Mouse (Mus musculus): ENCODE results near the gene Mapk1ip1.

Mapk1ip1 gene

DNA sequence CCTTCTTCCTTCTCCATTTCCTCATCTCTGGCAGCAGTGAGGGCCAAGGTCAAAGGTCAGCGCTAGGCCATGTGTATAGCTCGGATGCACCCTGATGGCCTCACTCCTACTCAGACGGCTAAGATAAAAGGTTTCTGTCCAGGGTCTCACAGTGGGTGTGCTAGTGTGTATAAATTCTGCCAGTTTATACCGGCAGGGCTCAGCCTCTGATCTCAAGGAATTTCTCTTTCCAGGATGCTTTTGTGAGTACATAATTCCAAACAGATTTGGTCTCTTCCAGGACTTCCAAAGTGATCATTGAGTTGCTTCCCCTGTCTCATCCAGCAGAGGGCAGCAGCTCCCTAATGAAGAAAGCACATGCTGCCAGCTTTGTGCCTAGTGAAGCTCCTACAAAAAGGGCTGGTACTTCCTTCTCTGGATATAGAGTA, 5.5 kb downstream of the Mapk1ip1 start:
- in situ Hi-C loops (cut with MboI): loop anchor here (5.0 kb wide), 1 partner anchor 82 kb away; no protein-coding TSS in a partner anchor

DNA sequence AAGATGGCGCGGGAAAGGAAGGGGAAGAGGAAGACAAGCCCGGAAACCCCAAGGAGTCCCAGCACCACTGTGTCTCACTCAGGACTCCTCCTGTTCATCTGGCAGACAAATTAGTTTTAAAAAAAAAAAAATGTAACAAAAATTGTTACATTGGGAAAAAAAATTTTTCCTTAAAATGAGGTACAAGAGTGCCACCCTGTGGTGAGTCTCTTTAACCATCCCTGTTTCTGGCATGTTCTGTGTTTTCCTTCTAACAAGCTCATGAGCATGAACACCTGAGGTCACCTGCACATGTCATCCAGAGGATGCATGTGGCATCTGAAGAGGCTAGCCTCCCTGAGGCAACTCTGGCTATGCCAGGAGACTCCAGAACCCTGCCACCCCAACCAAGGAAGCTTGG, 11.0 kb downstream of the Mapk1ip1 start:
- in situ Hi-C loops (cut with MboI): no loop called here

DNA sequence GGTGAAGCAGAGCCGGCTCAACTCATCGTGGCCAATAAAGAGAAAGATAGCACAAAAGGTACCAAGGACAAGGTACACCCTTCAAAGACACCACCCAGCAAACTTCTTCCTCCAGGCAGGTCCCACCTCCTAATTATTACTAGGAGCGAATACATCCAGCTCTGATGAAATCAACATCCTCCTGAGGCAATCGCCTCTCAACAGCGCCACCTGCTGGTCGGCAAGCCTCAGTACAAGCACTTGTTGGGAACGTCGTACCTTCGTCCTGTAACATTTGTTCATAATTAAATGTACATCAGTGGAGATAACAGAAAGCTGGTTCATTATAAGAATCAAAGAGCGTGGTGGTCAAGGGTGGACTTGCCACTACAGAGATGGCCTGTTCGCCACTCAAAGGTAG, 18.3 kb downstream of the Mapk1ip1 start:
- in situ Hi-C loops (cut with MboI): loop anchor here (10.0 kb wide), 1 partner anchor 1353 kb away; no protein-coding TSS in a partner anchor

DNA sequence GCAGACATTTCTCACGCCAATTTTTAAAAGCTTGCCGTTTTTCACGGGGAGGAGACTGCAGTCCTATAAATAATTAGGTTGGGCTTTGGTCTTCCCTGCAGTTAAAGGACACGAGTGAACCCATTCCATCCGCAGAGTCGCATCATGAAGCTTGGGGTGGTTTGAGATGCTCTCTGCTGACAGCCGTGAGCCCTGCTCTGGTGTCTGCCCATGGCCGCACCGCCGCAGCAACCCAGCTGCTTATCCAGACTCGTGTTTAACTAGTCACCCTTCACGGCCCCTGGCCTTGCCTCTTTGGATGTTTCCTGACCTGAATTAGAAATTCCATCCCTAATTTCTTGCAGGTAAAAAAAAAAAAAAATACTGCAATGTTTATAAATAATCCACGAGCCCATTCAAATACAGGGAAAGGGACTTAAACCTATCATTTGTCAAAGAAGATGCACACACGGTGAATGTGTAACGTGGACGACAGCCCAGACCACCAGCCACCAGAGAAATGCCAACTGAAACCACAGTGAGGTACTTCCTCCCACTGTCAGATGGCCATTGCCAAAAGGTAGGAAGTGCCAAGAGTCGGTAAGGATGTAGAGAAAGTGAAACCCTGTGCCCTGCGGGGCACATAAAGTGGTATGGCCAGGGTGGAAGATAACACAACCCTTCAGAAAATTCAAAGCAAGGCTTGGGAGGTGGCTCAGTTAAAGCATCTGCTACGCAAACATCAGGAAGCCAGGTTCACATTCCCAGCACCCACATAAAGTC, 20.9 kb downstream of the Mapk1ip1 start:
- in situ Hi-C loops (cut with MboI): loop anchor here (10.0 kb wide), 1 partner anchor 1350 kb away; no protein-coding TSS in a partner anchor

DNA sequence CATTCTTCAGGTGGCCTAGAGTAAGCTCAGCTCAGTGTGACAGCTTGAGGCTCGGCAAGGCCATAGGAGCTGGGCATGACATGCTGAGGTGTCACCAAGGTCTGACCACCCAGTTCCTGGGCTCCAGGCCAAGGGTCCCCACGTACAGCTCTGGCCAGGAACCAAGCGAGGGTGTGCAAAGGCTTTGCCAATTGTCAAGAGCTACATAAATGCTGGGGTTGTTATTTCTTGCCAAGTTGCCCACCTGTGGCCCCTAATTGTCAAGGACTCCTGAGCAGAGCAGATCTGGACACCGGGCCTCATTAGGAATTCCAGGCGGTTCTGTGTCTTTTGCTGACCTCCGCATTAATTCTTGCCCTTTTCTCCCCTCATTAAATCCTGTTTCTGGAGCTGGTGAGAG, 21.6 kb downstream of the Mapk1ip1 start:
- in situ Hi-C loops (cut with MboI): loop anchor here (10.0 kb wide), 1 partner anchor 1350 kb away; no protein-coding TSS in a partner anchor

DNA sequence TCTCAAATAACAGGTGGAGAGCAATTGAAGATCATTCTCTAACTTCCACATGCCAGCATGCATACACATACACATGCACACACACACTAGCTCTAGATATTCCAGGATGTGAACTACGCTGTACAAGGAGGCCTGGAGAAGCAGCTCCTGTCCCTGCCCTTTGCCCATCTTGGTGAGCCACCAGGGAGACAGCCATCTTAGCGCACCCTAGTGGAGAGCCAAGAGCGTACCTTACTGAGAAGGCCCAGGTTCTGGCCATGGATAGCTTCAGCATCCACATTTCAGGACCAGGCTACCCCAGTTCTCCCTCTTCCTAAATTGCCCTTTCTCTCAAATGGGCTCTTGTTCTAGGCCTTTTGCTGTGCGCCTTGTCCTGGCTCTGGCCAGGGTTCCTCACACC, 27.8 kb downstream of the Mapk1ip1 start:
- in situ Hi-C loops (cut with MboI): no loop called here

DNA sequence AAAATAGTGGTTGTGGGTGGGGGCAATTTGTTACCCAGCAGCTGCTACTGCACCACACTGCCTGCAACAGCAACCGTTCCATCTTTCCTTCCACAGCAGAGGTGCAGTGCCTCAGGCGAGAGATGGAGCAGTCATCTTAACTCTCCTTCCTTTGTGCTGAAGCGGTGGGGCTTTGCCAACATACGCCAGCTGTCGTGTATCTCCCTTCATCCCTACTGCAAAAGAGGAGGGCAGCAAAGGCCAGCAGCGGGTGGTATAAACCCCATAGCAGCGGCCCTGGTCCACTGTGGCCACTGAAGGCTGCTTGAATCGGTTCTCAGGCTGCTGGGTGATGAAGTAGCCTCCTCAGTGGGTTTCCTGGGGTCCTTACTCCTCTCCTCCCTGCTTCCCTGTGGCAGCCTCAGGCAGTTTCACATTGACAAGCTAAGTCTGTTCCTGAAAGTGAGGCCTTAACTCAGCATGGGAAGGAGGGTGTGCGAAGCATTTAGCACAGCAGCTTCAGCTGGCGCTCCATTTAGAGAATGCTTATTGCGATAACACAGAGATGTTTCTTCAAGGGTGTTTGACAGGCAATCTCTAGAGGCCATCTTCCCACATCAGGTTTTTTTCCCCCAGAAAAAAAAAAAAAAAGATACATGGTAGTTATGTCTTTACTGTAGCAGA, 32.7 kb downstream of the Mapk1ip1 start:
- in situ Hi-C loops (cut with MboI): no loop called here

DNA sequence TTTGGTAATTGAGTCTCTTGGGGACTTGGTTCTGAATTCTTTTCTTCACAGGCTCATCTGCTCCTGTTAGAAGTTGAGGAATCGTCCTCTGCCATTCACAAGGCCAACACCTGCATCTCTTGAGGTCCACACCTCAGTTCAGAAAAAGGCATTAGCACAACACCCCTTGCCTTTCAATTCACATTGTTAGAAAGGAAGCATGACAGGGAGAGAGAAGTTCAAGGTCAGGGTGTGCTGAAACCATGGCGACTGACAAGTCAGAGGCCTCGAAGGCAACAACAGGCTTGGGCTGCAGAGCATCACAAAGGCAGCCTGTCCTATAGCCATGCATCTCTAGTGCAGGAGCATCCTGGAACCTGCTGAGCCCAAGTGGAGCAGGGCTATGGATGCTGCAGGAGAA, 38.9 kb downstream of the Mapk1ip1 start:
- in situ Hi-C loops (cut with MboI): no loop called here

DNA sequence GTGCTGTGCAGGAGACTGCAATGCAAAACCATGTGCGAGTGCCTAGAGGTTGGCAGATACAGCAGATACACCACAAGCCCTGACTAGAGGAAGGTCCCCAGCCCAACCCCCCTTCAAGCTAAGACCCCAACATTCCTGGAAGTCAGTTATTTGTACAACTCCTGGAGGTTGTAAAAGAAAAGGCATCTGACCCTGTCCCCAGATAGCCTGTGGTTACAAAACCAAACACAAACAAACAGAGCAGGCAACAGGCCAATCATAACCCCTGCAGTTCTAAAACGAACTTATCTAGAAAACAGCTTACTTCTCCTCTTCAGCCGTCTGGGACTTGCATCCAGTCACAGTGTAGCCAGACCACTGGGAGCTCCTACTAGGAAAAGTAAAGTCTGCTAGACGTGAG, 42.7 kb downstream of the Mapk1ip1 start:
- in situ Hi-C loops (cut with MboI): no loop called here

DNA sequence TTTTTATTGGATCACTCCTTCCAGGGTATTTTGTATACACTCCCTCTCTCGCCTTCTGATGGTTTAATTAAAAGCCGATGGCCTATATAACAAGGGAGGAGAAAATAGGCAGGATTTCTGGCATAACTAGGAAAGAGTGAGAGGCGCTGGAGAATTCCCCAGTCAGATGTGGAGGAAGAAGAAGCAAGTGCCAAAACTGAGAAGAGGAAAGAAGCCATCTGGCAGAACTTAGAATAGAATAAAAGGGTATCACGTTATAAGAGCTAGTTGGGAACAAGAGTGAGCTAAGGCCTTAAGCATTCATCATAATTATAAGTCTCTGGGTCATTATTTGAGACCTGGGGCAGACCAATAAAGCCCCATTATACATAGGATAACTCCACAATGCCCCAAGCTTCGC, 58.0 kb downstream of the Mapk1ip1 start:
- in situ Hi-C loops (cut with MboI): no loop called here
